Mouse (Mus musculus) cerebellum, postnatal 10 days (tissue): ENCODE results near the gene Eif2ak4.

ENCODE experiments used
- DNase-seq, 2 experiments: peaks; one replicate each; pipeline ENCODE4 v3.0.0; 2021; ENCODE audit warnings: mixed read lengths in 2 of 2

Eif2ak4 gene

GRCm38 (mm10) chr2:118388341-118389335 lies at the start of gene Eif2ak4:
TSS of gene Eif2ak4 (plus strand) at chr2:118388618.
- peak; percentile 99 to 100 for DNase-seq

DNA sequence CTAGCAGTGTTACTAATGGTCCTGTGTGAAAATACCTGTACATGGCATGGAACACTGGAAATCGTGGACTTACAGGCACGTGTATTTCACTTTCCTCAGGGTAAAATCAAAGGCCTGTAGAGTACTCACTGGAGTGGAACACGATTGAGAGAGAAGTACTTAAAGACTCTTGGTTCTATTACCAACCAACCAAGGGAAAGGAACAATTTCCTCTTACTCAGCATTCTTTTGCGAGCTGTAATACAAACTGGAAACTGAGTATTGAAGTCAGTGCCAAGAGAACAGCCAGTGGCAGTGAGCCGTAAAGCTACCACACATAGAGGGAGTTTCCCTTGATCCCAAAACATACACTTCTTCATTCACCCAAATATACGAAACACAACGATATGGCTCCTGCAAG lies 47.1 kb upstream of the Eif2ak4 start:
- DNase-seq = no peak

GRCm38 (mm10) chr2:118343897-118344296 lies 44.5 kb upstream of the Eif2ak4 start:
- no peak for DNase-seq

- DNase-seq = no peak
Measured at GRCm38 (mm10) chr2:118345535-118345934, 42.9 kb upstream of the Eif2ak4 start.

GRCm38 (mm10) chr2:118353498-118353897 lies 34.9 kb upstream of the Eif2ak4 start:
- DNase-seq = peak in 1 of 2 experiments; percentile 11

DNA sequence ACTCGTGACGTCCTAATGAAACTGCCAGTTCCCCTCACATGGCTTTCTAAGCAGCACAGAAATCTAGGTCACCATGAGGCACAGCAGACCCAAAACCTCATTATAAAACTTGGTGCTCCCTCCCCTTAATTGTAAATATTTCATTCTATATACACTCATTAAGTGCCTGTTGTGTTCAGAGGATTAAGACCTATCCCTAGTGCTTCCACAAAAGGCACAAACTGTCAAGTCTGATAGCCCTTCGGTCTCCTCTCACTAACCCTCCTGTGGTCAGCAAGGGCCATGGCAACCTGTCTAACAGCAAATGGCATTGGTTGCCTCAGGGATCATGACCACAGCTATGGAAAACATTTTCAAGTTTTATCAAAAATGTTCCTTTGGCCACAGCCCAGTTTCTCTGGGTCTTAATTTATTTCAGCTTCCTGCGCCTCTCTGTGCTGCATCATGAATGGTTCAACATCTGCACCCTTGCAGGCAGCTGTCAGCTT lies 34.5 kb upstream of the Eif2ak4 start:
- DNase-seq = no peak

DNA sequence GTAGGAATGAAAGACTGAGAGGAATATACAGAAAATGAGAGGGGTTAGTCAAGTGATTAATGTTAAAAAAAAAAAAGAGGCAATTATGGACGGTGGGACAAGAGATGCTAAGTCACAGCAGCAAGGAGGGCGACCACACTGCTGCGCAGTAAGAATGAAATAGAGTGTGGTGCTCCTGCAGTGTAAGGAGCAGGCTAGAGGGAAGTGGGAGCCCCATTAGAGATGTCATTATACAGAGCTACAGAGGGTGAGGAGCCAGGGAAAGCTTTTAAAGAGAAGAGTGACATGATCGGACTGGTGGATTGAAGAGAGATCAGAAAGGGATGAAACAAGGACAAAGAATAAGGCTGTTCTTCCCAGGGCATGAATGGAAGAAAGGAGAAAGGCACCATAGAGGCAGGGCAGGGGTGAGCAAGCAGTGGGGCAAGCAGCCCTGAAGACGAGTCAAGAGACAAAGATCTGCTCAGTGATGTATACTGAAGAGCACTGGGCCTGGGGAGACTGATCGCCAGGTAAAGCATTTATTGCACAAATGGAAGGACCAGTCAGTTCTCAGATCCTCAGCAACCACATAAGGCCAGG lies 33.2 kb upstream of the Eif2ak4 start:
- no peak for DNase-seq

GRCm38 (mm10) chr2:118371841-118372240 lies 16.6 kb upstream of the Eif2ak4 start:
- DNase-seq = no peak

GRCm38 (mm10) chr2:118372561-118372900 lies 15.9 kb upstream of the Eif2ak4 start:
- DNase-seq = no peak

DNA sequence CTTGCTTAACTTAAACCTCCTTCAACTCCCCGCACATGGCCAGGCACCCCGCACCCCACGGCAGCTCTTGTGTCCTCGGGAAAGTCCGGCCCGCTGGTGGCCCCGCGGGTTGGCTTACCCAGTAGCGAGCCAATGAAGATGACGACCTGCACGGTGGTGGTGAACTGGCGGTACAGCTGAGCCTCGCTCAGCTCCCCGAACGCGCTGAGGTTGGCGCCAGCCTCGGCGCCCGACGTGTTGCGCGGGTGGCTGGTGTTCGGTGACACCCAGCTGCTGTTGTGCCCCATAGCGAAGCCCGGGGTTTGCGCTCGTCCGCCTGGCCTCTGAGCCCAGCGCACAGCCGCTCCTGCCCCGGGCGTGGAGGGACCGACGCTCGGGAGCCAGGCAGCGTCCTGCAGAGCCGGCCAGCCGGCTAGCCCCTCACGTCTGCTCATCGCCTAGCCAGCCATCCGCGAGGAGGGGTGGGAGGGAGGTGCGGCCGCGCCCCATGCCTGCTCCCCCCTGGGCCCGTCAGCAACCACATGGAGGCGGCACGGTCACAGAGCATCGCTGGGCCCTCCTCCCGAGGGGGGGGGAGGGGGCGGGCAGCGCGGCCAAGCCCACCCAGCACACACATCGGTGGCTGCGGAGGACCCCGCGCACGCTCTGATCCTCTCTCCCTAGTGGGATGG lies 15.4 kb upstream of the Eif2ak4 start, which contains the start of gene Gpr176:
Gene Gpr176, minus strand, starts transcription at position 519 of the 671 bp plus-strand sequence.
- peak; percentile 65 to 68 for DNase-seq

- DNase-seq = peak; percentile 92
Measured at GRCm38 (mm10) chr2:118373572-118374279, 14.7 kb upstream of the Eif2ak4 start.

DNA sequence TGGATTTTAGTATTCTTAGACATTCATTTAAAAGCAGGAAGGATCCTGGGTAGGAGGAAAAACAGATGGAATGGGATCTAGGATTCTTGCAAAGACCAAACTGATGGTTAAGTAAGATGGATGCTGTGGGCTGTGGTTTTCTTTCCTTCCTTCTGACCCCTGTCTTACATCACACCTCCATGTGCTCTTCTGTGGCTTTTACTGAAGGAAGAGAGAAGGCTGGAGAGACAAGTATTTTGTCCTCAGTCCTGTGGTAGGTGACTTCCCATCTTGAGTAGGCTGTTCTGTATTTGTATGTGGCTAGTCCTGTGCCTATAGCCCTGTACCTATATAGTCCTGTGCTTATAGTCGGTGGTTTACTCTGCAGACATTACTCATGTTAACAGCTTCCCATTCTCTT lies 12.9 kb upstream of the Eif2ak4 start:
- no peak for DNase-seq

GRCm38 (mm10) chr2:118375931-118376330 lies 12.5 kb upstream of the Eif2ak4 start:
- no peak for DNase-seq

GRCm38 (mm10) chr2:118379756-118380155 lies 8.7 kb upstream of the Eif2ak4 start:
- DNase-seq = no peak

GRCm38 (mm10) chr2:118383387-118383786 lies 5.0 kb upstream of the Eif2ak4 start:
- peak in 1 of 2 experiments; percentile 27 for DNase-seq

DNA sequence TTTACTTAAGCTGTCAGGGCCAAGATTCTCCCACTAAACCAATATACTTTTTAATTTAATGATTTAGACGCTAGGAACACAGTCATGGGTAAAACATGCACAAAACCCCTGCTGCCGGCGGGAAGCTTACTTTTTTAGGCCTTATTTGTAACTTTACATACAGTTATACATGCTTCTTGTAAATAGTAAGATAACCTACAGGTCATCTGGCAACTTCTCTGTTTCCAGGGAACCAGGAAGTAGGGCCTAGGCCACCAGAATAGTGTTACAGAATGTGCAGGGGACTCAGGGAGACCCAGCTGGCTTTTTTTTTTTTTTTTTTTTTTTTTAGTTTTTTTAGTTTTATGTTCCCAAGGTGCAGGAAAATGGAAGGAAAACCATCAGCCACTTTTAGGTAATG lies 1.2 kb downstream of the Eif2ak4 start:
- no peak for DNase-seq

DNA sequence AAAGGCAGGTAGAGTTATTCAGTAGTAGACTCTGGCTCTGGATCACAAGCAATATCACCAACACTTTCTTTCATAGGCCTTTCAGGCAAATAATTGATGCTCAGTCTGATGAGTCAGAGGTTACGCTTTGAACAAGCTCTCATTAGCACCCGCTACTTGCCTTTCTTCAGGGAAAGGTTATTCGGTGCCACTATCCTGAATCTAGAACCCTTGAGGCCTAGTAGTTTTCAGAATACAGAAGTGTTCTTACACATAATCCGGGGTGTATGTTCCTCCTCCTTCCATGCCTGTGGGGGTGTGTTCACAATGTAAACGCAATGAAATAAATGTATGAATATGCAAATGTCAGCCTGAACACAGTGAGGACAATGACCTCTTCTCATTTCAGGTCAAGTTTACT lies 1.7 kb downstream of the Eif2ak4 start:
- no peak for DNase-seq

GRCm38 (mm10) chr2:118391201-118391600 lies 2.8 kb downstream of the Eif2ak4 start:
- no peak for DNase-seq

DNA sequence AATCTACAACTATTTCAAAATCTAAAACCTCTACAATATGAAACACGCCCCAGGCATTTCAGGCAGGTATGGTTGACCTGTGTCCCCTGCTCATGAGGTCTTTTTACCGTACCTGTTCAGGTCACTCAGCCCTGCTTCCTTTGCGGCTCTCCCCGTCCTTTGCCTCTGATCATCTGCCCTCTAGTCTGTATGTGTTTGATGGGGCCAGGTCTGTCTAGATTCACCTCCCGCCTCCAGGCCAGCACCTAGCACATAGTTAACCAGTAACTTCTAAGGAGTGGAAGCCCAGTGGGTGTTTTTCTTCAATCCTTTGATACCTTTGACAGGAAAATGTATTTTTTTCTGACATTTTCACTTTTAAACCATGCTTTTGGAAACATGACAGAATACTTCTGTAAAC lies 11.3 kb downstream of the Eif2ak4 start:
- no peak for DNase-seq

DNA sequence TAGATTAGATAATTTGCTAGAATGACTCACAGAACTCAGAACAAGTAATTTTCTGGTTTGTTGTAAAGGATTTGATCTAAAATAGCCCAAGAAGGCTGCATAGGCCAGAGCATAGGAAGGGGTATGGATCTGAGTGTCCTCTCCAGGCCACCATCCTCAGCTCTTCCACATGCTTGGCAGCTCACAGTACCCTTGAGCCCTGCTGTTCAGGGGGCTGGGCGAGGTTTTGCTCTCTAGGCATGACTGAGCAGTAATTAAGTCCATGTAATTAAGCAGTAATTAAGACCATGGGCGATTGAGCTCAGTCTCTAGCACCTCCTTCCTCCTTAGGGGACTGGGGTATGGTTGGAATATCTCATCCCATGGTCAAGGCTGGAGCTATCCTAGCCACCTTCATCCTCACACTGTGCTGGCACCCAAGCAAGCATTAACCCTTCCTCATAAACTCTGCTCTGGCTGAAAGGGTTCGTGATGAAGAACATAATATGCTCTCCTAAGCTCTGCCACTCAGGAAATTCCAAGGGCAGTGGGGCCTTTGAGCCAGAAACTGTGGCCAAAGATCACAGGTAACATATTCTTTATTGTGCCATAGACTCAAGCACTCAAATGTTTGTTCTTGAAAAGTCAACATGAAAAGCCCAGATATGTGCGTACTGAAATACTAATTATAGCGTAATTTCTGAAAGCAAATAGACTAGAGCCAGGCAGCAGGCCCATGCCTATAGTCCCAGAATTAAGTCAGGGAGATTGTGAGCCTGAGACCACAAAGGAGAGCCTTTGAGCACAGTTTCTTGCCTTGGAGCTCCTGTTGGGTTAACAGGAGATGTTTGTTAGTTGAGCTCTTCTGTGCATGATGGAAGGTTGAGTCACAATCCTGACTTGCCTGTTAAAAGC lies 13.7 kb downstream of the Eif2ak4 start:
- no peak for DNase-seq

DNA sequence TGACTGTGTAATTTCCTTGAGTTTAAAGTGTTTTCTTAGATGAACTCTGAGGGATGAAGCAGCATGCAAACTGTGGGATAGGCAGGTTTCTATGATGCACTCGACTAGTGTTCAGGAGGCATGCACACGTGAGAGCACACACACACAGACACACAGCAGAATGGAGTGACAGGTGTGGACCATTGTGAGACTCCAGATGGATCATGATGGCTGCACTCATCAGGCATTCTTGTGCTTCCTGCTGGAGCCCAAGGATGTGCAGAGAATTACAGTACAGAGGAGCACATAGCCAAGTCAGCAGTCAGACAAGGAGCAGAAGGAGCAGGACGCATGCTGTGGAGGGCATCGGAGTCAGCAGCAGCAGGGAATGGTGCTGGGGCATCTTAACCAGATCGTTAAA lies 15.9 kb downstream of the Eif2ak4 start:
- DNase-seq = peak in 1 of 2 experiments; percentile 13

DNA sequence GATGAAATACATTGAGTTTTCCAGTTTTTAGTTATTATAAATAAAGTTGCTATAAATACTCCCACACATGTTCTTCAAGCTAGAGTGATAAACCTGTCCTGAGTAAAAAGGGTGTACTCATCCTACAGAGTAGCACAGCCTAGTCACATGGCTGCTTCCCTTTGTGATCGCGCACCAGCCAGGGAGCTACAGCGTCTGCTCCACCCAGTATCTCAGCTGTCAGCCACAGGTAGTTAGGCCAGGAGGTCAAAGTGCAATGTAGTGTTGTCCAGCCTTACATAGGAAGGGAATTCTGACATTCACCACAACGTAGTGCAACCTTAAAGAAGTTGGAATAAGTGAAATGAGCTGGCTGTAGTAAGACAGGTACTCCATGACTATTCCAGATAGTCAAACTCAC lies 17.1 kb downstream of the Eif2ak4 start:
- DNase-seq = no peak
